Mouse (Mus musculus) brain, embryonic 14.5 days (tissue): Measurements from ENCODE around the gene Mib2.

Experiments used
- CTCF ChIP-seq: fragments of 200-500 bp; IDR thresholded peaks from 2 replicates; pipeline ENCODE4 v1.5.1; 2012; ENCODE audit warnings: inconsistent platforms, mild to moderate bottlenecking, moderate library complexity, borderline replicate concordance; ENCODE audit not compliant: insufficient read depth, insufficient read length; ENCODE audit errors: extremely low read depth
- POLR2A ChIP-seq: fragments of 200-500 bp; IDR thresholded peaks from 2 replicates; pipeline ENCODE4 v1.6.1; 2012; ENCODE audit warnings: mild to moderate bottlenecking, inconsistent platforms, borderline replicate concordance; ENCODE audit not compliant: poor library complexity, insufficient read depth, insufficient read length, severe bottlenecking; ENCODE audit errors: extremely low read depth

DNA sequence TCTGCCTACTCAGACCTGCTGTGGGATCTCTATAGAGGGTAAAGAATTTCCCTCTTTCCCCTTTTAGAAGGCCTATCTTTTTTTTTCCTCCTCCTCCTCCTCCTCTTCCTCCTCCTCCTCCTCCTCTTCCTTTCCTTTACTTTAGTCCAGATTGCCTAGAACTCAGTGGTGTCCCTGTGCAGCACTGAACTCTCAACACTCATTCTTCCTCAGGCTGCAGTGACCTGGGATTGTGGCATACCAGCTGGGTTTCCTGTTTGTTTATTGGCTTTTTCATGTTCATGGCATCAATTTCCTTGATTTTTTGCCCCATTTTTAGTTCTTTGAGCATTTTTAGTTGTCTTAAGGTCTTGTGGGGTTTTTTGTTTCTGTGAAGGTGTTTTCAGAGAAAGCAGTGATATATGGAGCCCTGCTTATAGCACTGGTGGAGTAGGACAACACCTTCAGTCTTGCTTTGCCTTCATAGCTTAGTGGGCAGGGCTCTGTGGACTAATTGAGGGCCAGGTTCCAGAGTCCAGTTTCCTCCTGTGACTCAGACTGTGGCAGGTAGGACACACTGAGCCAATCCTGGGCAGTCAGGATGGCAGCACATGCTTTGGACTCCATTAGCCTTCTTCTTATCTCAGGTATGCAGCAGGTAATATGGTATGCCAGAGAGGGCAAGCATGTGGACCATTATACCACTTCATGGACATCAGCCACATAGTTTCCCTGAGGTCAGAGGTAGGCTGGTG is 33.1 kb downstream of the Mib2 start:
- TF ChIP-seq POLR2A: no peak
- no peak for TF ChIP-seq CTCF
